Mouse (Mus musculus) Patski (cell line): ENCODE results near the gene Gm17545. TPM values are rescaled to one million over a fixed set of nuclear protein-coding genes. Genes with fewer than 3 reads are reported as not detected.
A peak's percentile ranks its signal among the peaks of the same experiment; 100 is the strongest.

ENCODE experiments used
- ATAC-seq: fragments of 100-300 bp; one replicate; pipeline ENCODE4 v1.8.0; 2021
- CTCF ChIA-PET: fragments of 350-600 bp; sonication (Branson Sonifier 250); formaldehyde crosslinking; loops from one replicate; lab custom pipeline; 2022; ENCODE audit warnings: inconsistent platforms; lab: Charles Lee
- POLR2A ChIA-PET: fragments of 350-600 bp; sonication (Branson Sonifier 250); formaldehyde crosslinking; loops from one replicate; lab custom pipeline; 2022; ENCODE audit warnings: antibody characterized with exemption, inconsistent platforms; lab: Charles Lee
- DNase-seq: peaks from one replicate; pipeline ENCODE4 v3.0.0-alpha.2; 2011; ENCODE audit warnings: low read depth, low spot score
- H3K27me3 ChIP-seq: fragments of 371-371 bp; one replicate; pipeline ENCODE4 v1.5.1; 2021
- CTCF ChIP-seq: fragments of 100-300 bp; IDR thresholded peaks from one replicate; pipeline ENCODE4 v1.5.1; 2021
- in situ Hi-C: fragments of 300-500 bp; cut with MboI; formaldehyde crosslinking; loops from 3 replicates; pipeline ENCODE4 v1.11.1; 2018; ENCODE audit warnings: low pct_unique_long_range_greater_than_20kb, mixed read lengths
- polyA plus RNA-seq: library from polyadenylated mRNA; unstranded; gene quantifications from one replicate; pipeline ENCODE4 v1.2.3, GENCODE M21; 2021

The Gm17545 gene
- polyA plus RNA-seq, 1 experiment from 2014 or later, result not detected

DNA sequence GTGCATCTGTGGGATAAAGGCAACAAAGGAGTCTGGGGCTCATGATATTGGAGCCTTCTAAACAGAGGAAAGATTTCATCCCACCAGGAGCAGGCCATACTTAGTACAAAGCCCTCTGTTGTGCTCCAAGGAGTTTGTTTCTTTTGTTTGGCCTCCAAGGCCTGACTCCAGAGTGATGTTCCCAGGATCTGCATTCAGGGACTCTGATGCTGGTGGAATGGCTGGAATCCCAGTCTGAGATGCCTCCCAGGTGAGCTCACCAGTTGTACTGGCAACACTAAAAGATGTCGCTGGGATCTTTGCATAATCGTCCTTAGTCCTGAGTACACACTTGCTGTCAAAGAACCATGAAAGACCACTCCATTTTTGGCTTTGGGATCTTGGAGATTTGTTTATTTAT, 20.0 kb upstream of the Gm17545 start:
- TF ChIP-seq CTCF, result no peak
- ChIA-PET CTCF (interaction anchor here (1.1 kb wide), 1 partner anchor 22 kb away, joined by 5 read pairs; the partner anchor contains the start of gene 9530077C05Rik), POLR2A (no interaction called here)
- no peak for DNase-seq
- ATAC-seq, result peak; percentile 40
- in situ Hi-C loops, result no loop called here
- no peaks in the 10 kb centered on the region for H3K27me3 ChIP-seq

DNA sequence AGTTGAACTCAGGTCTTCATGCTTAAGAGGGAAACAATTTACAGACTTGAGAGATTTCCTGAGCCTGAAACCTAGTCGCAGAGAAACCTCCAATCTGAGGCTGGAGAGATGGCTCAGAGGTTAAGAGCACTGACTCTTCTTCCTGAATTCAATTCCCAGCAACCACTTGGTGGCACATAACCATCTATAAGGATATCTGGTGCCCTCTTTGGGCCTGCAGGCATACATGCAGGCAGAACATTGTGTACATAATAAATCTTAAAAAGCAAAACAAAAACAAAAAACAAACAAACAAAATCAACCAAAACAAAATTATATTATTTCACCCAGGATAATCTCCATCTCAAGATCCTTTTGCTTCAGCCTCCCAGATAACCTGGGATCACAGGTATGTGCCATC, 15.3 kb upstream of the Gm17545 start:
- no peak for DNase-seq
- ChIA-PET POLR2A (no interaction called here), CTCF (no interaction called here)
- H3K27me3 ChIP-seq, result no peaks in the 10 kb centered on the region
- no peak for ATAC-seq
- TF ChIP-seq CTCF, result no peak
- in situ Hi-C loops, result no loop called here

DNA sequence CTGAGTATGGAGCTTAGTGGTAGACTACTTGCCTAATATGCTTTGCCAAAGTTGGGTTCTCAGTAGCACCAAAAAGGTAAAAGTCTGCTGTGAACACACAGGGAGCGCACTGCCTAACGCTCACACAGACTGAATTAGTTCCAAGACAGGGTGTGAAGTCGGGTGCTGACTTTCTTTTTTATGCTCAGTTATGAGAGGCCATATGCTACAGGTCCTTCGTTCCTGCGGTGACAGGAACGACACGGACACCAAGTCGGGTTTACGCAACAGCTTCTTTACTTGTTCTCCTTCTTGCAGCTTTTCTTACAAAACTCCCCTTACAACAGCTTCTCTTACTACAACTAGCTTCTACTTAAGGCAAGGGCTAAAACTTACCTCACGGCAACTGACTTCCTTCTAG, 10.9 kb upstream of the Gm17545 start:
- ChIA-PET CTCF (no interaction called here), POLR2A (no interaction called here)
- no peaks in the 10 kb centered on the region for H3K27me3 ChIP-seq
- in situ Hi-C loops, result no loop called here
- no peak for DNase-seq
- no peak for TF ChIP-seq CTCF
- no peak for ATAC-seq

DNA sequence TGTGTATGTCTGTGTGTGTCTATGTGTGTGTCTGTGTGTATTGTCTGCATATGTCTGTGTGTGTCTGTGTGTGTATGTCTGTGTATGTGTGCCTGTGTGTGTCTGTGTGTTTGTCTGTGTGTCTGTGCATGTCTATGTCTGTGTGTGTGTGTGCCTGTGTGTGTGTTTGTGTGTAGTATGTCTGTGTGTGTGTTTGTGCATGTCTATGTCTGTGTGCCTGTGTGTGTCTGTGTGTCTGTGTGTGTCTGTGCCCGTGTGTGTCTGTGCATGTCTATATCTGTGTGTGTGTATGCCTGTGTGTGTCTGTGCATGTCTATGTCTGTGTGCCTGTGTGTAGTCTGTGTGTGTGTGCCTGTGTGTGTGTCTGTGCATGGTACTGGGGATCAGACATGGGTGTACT, 9.0 kb upstream of the Gm17545 start:
- H3K27me3 ChIP-seq, result no peaks in the 10 kb centered on the region
- POLR2A ChIA-PET, result no interaction called here
- in situ Hi-C loops, result no loop called here
- DNase-seq, result no peak
- CTCF ChIA-PET, result no interaction called here
- no peak for TF ChIP-seq CTCF
- no peak for ATAC-seq

DNA sequence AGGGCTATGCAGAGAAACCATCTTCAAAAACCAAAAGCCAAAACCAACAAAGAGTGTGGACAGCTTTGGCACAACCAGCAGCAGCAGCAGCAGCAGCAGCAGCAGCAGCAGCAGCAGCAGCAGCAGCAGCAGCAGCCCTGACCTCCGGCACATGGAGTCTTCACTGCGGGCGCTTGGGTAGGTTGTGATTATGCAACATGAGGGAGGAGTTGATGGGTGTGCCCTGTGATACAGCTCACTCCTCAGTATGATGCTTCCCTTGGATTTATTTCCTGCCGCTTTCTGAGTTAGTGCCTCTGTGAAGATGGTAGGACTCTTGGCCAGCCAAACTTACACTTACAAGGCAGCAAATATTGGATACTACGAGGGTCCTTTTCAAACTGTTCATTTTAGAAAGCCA, 6.9 kb upstream of the Gm17545 start:
- ChIA-PET CTCF (no interaction called here), POLR2A (no interaction called here)
- in situ Hi-C loops, result no loop called here
- no peak for DNase-seq
- no peak for ATAC-seq
- no peak for TF ChIP-seq CTCF
- H3K27me3 ChIP-seq, result no peaks in the 10 kb centered on the region

DNA sequence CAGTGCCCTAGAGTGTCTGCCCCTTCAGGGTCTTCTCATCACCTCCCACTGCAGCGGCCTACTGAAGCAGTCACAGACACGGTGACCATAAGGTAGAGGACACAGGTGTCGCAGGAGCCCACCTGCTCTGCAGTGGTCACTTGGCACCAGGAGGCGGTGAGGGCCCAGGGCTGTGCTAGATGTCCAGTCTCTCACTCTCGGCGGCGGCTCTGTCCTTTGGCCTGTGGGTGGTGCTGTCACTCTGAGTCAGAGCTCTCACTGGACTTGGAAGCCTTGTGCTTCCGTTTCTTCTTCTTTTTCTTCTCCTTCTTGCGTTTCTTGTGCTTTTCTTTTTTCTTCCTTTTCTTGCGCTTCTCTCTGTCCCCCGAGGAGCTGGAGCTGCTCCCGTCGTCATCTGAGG, 5.7 kb upstream of the Gm17545 start:
- ATAC-seq, result no peak
- no peak for TF ChIP-seq CTCF
- in situ Hi-C loops, result no loop called here
- no peaks in the 10 kb centered on the region for H3K27me3 ChIP-seq
- CTCF ChIA-PET, result no interaction called here
- DNase-seq, result no peak
- POLR2A ChIA-PET, result no interaction called here

DNA sequence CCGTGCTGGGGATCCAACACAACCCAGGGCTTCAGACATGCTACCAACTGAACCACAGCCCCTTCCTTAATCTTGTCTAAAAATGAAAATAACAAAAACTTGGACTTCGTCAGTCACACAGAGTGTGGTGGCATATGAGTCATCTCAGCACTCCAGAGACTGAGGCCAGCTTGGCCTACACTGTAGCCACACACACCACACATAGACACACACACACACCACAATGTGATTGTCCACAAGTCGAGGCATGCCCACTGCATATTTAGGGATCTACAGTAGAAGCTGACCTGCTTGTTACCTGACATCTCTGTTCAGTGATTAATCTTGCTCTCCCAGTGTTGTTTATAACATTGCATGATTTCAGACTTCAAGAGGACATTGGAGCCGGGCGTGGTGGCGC, 4.9 kb upstream of the Gm17545 start:
- in situ Hi-C loops, result no loop called here
- ChIA-PET POLR2A (no interaction called here), CTCF (interaction anchor here (1.5 kb wide), 1 partner anchor 10 kb away, joined by 5 read pairs; no protein-coding TSS in a partner anchor)
- no peak for DNase-seq
- no peak for TF ChIP-seq CTCF
- no peak for ATAC-seq
- no peaks in the 10 kb centered on the region for H3K27me3 ChIP-seq

DNA sequence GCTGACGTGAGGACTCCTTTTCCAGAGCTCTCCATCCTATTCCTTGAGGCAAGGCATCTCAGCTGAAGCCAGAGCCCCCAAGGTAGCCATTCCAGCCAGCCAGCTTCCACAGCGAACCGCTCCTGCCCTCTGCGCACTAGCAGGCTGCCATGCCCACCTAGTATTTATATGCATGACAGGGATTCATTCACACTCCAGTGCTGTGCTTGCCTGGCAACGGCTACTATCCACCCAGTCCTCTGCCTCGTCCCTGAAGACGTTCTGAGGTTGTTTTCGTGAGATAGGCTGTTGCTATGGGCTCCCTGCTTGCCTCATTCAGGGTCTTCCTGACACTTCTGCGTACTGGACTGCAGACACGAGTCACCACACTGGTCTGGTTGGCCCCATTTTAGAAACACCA, 1.4 kb upstream of the Gm17545 start:
- no peaks in the 10 kb centered on the region for H3K27me3 ChIP-seq
- CTCF ChIA-PET, result no interaction called here
- TF ChIP-seq CTCF, result no peak
- DNase-seq (no peak), ATAC-seq (no peak)
- in situ Hi-C loops, result no loop called here
- POLR2A ChIA-PET, result no interaction called here

DNA sequence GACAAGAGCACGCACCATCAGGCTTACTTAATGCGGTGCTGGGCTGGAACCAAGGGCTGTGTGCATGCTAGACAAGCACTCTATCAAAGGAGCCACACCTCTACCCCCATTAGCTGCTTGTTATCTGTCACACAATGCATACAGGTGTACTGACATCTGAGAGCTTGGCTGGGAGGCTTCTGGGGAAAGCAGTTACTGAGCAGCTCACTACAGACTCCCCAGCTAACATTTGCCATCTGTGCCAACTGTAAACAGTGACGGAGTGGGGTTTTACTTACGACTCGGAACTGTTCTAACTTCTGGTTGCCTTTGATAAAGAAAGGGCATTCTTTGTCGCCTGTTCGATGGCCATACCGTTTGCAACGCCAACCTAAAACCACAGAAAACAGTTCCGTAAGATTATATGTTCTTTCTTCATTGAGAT, 577 bp upstream of the Gm17545 start:
- DNase-seq (no peak), ATAC-seq (no peak)
- no peaks in the 10 kb centered on the region for H3K27me3 ChIP-seq
- CTCF ChIA-PET, result no interaction called here
- in situ Hi-C loops, result no loop called here
- POLR2A ChIA-PET, result no interaction called here
- TF ChIP-seq CTCF, result no peak

DNA sequence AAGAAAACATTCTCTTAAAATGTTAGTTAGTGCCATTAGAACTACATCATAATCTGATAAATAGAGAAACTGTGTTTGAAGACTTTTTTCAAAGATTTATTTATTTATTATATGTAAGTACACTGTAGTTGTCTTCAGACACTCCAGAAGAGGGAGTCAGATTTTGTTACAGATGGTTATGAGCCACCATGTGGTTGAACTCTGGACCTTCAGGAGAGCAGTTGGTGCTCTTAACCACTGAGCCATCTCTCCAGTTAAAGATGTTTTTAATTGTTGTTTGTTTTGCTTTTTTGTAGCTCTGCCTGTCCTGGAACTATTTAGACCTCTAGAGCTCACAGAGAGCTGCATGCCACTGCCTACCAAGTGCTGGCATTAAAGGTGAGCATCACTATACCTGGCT, 951 bp downstream of the Gm17545 start:
- no peak for DNase-seq
- H3K27me3 ChIP-seq, result no peaks in the 10 kb centered on the region
- in situ Hi-C loops, result no loop called here
- ChIA-PET POLR2A (no interaction called here), CTCF (no interaction called here)
- TF ChIP-seq CTCF, result no peak
- ATAC-seq, result no peak

DNA sequence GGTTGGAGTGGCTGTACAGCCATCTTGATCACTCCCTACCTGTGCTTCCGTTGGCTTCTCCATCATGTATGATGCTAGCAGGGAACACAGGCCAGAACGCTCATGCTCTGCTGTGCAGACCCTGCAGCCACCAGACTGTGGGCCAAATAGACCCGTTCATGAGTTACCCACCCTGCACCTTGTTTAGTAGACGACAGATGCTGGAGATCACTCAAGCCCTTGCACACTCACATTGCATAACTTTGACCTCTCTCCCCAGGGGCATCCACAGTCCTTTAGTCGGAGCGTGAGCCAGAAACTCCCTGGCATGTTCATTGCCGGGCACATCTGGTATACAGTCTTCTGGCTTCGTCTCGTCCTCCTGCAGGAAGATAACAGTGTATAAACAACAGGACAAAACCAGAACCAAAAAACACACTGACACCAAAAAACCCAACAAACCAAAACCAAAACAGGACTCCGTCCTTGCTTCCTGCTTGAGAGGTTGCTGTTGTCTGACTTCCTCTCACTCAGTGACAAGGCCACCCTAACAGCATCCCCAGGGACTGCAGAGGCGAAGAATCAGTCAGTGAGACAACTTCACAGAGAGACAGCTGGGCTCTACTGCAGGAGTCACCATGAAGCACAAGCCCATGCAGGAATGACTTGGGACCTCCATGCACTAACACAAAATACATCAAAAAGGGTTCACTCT, 3.2 kb downstream of the Gm17545 start:
- POLR2A ChIA-PET, result no interaction called here
- CTCF ChIA-PET, result no interaction called here
- no peak for ATAC-seq
- TF ChIP-seq CTCF, result no peak
- no peak for DNase-seq
- in situ Hi-C loops, result no loop called here
- no peaks in the 10 kb centered on the region for H3K27me3 ChIP-seq

DNA sequence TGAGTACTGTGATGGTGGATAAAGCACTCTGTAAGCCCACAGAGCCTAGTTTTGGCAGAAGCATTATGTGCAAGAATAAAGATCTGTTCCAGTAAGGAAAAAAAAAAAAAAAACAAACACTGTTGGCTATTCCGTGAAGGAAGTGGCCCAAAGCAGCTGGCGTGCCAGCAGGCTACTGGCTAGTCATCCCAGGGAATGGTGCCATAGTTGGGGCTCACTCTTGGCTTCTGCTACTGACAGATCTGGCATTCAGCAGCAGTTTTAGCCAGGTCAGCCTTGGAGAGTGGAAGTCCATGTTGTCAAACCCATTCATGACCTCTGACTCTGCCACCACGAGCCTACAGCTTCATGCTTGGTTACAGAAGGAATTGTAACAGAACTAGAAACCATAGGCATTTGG, 7.9 kb downstream of the Gm17545 start:
- no peak for TF ChIP-seq CTCF
- DNase-seq, result no peak
- no peaks in the 10 kb centered on the region for H3K27me3 ChIP-seq
- ChIA-PET POLR2A (interaction anchor here (0.7 kb wide), 1 partner anchor 711 kb away, joined by 4 read pairs; no protein-coding TSS in a partner anchor), CTCF (no interaction called here)
- no peak for ATAC-seq
- in situ Hi-C loops, result no loop called here
